Mouse (Mus musculus) cortical plate, adult 2 months (tissue): ENCODE results near the gene Pstk. TPM values are rescaled to one million over a fixed set of nuclear protein-coding genes. Genes with fewer than 3 reads are reported as not detected.
A peak's percentile ranks its signal among the peaks of the same experiment; 100 is the strongest.
"Not testable (repeated sequence)": the region's sequence is repeated elsewhere in the genome, so short reads cannot be mapped to it uniquely, and the experiment has no call there.

Experiments
- H3K27ac ChIP-seq: fragments of 200-500 bp; 2 replicates; pipeline ENCODE4 v1.5.1; 2012; ENCODE audit warnings: low read length, control low read depth, inconsistent platforms; ENCODE audit not compliant: insufficient read depth
- H3K4me1 ChIP-seq: fragments of 200-500 bp; 2 replicates; pipeline ENCODE4 v1.6.1; 2011; ENCODE audit warnings: low read length; ENCODE audit not compliant: control insufficient read depth, insufficient read depth
- H3K4me3 ChIP-seq: fragments of 200-500 bp; 2 replicates; pipeline ENCODE4 v1.5.1; 2011; ENCODE audit warnings: mild to moderate bottlenecking, low read length, control low read depth; ENCODE audit not compliant: insufficient read depth
- CTCF ChIP-seq: fragments of 200-500 bp; IDR thresholded peaks from 2 replicates; pipeline ENCODE4 v1.5.1; 2011; ENCODE audit warnings: mild to moderate bottlenecking, control low read depth, low read length; ENCODE audit not compliant: insufficient read depth; ENCODE audit errors: extremely low read depth
- POLR2A ChIP-seq: fragments of 200-500 bp; IDR thresholded peaks from 2 replicates; pipeline ENCODE4 v1.6.1; 2011; ENCODE audit warnings: mild to moderate bottlenecking, low read length, control low read depth; ENCODE audit not compliant: insufficient read depth; ENCODE audit errors: extremely low read depth
- polyA plus RNA-seq: library from polyadenylated mRNA; depleted of rRNA; stranded (reverse); fragments of >200 nt; gene quantifications from 2 replicates; pipeline ENCODE4 v1.2.3, GENCODE M21; 2012; rRNA removed

Pstk gene
- polyA plus RNA-seq, 1 experiment, result 59.5 TPM

DNA sequence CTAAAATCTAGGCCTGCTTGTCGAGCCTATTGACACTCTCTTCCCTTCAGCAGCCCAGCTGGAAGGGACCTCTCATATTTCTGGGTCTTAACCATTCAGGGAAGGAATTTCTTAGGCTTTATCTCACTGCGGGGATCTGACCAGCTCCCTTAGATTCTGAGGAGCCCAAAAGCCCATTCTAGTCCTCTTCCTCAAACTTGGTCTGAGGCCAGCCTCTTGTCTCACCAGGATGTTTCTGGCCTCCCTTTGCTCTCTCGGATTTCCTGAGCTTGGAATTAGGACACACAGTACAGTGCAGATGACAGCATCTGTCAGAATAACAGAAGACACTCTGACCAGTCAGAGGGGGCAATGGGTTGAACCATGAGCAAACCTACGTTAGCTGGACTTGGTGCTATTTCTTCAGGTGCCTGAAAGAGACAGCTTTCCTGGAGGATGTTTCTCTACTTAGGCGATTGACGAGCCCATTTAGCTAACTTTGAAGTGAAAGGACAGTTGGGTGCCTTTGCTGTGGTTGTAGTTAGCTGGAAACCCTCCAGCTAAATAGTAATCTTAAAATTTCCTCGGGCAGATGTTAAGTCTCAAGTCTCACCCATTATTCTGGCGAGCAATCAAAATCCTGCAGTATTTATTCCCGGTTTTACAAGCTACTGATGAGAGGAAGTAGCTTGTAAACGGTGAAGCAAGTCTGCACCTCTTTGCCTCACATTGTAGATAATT, 40.4 kb downstream of the Pstk start:
- no peak overlapping the region for H3K27ac ChIP-seq
- peak overlapping the region; percentile 65 for H3K4me3 ChIP-seq
- H3K4me1 ChIP-seq, result peaks cover 6% of the 10 kb centered on the region
- TF ChIP-seq POLR2A (no peak), CTCF (no peak)

DNA sequence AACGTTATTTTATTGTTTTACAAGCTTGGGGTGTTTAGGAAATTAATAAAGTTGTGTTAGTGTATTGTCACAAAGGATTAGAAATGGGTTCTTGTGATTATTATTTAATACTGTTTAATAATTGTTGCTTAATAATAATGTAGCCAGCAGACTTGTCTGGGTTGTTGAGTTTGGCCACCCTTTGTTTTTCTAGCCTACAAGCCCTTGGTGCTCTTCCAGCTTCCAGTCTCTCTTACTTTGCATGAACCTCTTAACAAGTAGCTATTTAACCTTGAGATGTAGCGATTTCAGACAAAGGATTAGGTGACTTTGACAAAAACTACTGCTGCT, 41.0 kb downstream of the Pstk start:
- H3K27ac ChIP-seq, result no peak overlapping the region
- H3K4me3 ChIP-seq, result no peak overlapping the region; the same call in 1 of the 2 replicates
- TF ChIP-seq CTCF, result no peak
- TF ChIP-seq POLR2A, result no peak

DNA sequence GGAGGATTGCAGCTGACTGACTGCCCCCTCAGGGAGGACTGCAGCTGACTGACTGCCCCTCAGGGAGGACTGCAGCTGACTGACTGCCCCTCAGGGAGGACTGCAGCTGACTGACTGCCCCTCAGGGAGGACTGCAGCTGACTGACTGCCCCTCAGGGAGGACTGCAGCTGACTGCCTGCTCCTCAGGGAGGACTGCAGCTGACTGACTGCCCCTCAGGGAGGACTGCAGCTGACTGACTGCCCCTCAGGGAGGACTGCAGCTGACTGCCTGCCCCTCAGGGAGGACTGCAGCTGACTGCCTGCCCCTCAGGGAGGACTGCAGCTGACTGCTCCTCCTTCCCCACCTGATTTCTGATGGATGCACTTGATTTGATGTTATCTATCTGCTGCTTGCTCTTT, 45.8 kb downstream of the Pstk start:
- H3K4me3 ChIP-seq, H3K27ac ChIP-seq, H3K4me1 ChIP-seq: not testable (repeated sequence)

More for the DNA sequence above, 41.0 kb downstream of the Pstk start:
- peaks cover 6% of the 10 kb centered on the region for H3K4me1 ChIP-seq

DNA sequence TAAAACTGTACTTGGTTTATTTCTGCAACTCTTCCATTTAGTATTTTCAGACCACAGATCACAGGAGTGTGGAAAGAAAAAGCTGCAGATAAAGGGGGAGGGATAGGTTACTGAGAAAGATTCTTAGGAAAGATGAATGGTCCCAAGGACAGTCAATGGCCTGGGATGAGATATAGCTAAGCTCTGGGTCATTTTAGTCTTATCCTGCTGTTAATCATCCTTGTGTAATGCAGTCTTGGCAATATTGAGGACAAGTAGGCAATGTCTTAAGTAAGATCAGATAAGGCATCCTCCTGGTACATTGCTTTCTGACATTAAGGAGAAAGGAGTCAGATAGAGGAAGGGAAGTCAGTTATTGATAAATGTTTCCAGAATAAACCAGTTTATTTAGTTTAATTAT, 46.7 kb downstream of the Pstk start:
- Histone ChIP-seq H3K4me1 (no peaks in the 10 kb centered on the region; the same call in 1 of the 2 replicates), H3K4me3 (no peak overlapping the region), H3K27ac (no peak overlapping the region)
- TF ChIP-seq CTCF (no peak), POLR2A (no peak)

DNA sequence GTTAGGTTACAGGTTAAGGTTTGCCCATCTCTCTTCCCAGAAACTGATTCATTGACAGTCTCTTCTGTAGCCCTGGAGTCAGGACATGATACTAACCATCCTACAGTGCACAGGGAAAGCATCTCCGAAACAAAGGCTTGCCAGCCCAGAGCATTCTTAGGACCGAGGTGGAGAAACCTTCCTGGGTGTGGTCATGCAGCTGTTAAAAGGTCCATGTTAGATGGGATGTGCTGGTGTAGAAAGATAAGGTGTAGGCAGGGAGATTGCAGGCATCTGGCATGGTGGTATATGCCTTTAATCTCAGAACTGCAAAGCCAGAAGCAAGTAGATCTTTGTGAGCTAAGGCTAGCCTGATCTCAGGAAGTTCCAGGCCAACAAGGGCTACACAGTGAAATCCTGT, 54.0 kb downstream of the Pstk start:
- Histone ChIP-seq H3K4me3 (no peak overlapping the region), H3K4me1 (no peaks in the 10 kb centered on the region), H3K27ac (no peak overlapping the region)
- TF ChIP-seq CTCF (no peak), POLR2A (no peak)

DNA sequence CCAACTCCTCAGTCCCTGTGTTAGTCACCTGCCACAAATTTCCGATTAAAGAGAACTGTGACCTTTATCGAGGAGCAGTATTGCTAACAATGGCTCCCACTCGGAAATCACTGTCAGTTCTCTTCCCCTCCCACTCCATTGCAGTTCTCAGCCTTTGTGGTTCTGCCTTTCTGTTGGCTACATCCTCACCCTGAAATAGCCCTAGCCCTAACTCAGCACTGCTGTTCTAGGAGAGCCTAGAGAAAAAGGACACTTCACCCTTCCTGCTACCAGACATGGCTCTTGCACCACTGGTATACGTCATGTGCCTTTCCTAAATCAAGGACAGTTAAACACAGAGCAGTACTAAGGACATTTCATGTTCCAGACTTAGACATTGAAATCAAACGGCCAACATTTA, 56.4 kb downstream of the Pstk start:
- Histone ChIP-seq H3K4me1 (no peaks in the 10 kb centered on the region), H3K27ac (no peak overlapping the region), H3K4me3 (no peak overlapping the region)
- TF ChIP-seq CTCF, result no peak
- no peak for TF ChIP-seq POLR2A

DNA sequence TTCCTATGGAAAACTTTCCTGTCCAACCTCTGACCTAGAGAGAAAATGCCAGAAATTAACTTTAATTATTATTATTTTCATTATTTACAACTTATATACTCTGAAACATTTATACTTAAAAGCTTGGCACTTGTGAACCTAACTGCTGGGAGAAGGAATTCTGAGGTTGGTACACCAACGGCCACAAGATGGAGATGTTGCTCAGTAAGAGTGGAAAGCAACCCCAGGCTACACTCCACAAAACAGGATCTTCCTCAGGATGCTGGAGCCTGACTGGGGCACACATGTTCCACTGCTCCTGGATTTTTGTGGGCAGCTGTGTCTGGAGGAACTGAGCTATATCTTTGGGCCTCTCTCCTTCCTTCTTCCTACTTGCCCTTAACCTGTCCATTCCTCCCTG, 61.3 kb downstream of the Pstk start:
- no peak overlapping the region for H3K27ac ChIP-seq
- no peak for TF ChIP-seq POLR2A
- TF ChIP-seq CTCF, result peak; percentile 71
- H3K4me3 ChIP-seq, result no peak overlapping the region
- no peaks in the 10 kb centered on the region for H3K4me1 ChIP-seq

DNA sequence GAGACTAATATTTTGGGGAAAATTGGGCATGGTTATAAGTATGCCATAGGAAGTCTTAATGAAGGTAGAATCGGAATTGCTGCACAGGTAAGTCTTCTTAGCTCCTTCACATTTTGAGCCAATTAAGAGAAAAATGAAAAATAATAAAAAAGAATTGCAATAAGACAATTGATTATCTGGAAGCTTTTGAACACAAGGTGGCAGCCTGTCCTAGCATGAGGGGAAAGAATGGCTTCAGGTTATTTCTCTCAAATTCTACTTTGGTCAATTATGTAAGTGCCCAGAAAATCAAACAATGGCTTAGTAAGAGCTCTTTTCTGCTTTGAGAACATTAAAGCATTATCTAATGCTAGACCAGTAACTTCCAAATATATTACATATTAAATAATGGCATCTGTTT, 63.3 kb downstream of the Pstk start:
- TF ChIP-seq CTCF (no peak), POLR2A (no peak)
- H3K4me1 ChIP-seq, result no peaks in the 10 kb centered on the region
- H3K4me3 ChIP-seq, result no peak overlapping the region
- H3K27ac ChIP-seq, result no peak overlapping the region

DNA sequence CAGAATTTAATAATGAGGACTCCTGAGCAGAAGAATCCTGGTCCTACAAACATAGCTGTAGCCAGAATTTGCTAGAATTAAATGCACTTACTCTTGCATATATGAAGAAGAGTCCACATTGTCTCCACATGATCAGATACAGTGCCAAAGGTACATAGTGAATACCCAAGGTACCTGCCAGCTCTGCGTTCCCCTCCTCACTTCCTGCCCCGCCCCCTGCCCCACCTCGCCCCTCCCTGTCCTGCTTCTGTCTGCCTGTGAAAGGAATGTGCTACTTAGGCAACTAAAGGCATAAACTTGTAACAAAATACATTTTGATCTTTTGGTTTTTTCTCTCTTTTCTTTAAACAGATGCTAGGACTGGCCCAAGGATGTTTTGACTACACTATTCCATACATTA, 66.1 kb downstream of the Pstk start:
- no peak overlapping the region for H3K27ac ChIP-seq
- H3K4me1 ChIP-seq, result no peaks in the 10 kb centered on the region
- TF ChIP-seq CTCF (no peak), POLR2A (no peak)
- H3K4me3 ChIP-seq, result no peak overlapping the region

Other genes starting within 250 kb of the Pstk start
- not detected in 2 replicates for gene 4933402N03Rik, start 224.8 kb upstream of the Pstk start, polyA plus RNA-seq
- gene 5430419D17Rik, start 196.7 kb upstream of the Pstk start, polyA plus RNA-seq, result 0.04 TPM in 2 replicates
- 0.47 and 0.75 TPM in 2 replicates for gene Cuzd1, start 48.8 kb upstream of the Pstk start, polyA plus RNA-seq
- gene Fam24b, start 41.6 kb upstream of the Pstk start, polyA plus RNA-seq, result 0.34 TPM in 1 of 2 replicates, not detected in the other
- gene Fam24a, start 37.3 kb upstream of the Pstk start, polyA plus RNA-seq, result not detected in 2 replicates
- 14.2 and 15.2 TPM in 2 replicates for gene 2310057M21Rik, start 8.4 kb upstream of the Pstk start, polyA plus RNA-seq
- gene Ikzf5, start 39.4 kb downstream of the Pstk start, polyA plus RNA-seq, result 17.8 and 18.4 TPM in 2 replicates
- 36.2 and 38.5 TPM in 2 replicates for gene Acadsb, start 39.5 kb downstream of the Pstk start, polyA plus RNA-seq
- not detected in 2 replicates for gene Hmx3, start 171.7 kb downstream of the Pstk start, polyA plus RNA-seq
- gene Hmx2, start 177.6 kb downstream of the Pstk start, polyA plus RNA-seq, result not detected in 2 replicates
- 82.0 and 88.8 TPM in 2 replicates for gene Bub3, start 189.1 kb downstream of the Pstk start, polyA plus RNA-seq